Comparison of ENCODE assay signal across 24 mouse cellular contexts in the genomic region with DNA sequence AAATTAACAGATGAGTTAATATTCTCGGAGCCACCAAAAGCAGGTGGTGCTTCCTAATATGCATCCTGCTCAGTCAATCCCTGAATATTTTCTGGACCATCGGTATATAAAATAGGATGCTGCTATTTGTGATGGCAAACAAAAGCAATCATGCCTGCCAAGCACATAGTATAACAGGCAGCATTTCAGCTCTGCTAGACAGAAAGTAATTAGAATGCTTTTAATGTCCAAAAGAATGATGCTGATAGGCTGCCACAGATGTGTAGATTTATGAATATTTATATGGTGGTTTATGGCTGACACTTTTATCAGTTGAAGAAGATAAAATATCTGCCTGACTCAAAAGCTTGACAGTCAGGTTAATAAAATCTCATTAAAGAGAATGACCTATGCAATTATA. TPM values are rescaled to one million over a fixed set of nuclear protein-coding genes. Genes with fewer than 3 reads are reported as not detected.
DNase-seq lines count a peak whose midpoint lies in the region; ATAC-seq and TF ChIP-seq lines count a peak whose summit lies in the region.
"Had no signal": no experiment of that assay in that cellular context is flagged by ENCODE, and none has a peak within 500 bp of the region (broad histone marks: within the 10 kb centered on the region; RNA-seq: fewer than 3 reads in every experiment).

No protein-coding gene starts in this region.

- no peak for DNase-seq in hindbrain, postnatal 0 days (ENCODE audit: low spot score)
- DNase-seq in midbrain, embryonic 14.5 days: peak; percentile 59
- DNase-seq in midbrain, postnatal 0 days (ENCODE audit: low spot score): no peak
- no peak for DNase-seq in gastrocnemius, adult 8-10 months (ENCODE audit: low spot score in 2 of 2)
- DNase-seq: adrenal gland, postnatal 25 days; B cell, adult 2 months; cerebellum, adult 18-20 months; gastrocnemius, postnatal 36 days; heart, adult 18-20 months; heart, postnatal 36 days; kidney, adult 11 months; kidney, postnatal 25 days; lung, postnatal 36 days; thymus, adult 2 months; thymus, postnatal 36 days had no signal

- WGBS in hindbrain, embryonic 13.5 days: 38% methylated on average over 2 of the region's 2 CpGs
- 42% methylated on average over 2 of the region's 2 CpGs for WGBS in hindbrain, postnatal 0 days
- WGBS in midbrain, embryonic 14.5 days: 51% methylated on average over 2 of the region's 2 CpGs
- WGBS in midbrain, postnatal 0 days: 40% methylated on average over 2 of the region's 2 CpGs
- 42% methylated on average over 2 of the region's 2 CpGs for WGBS in midbrain, embryonic 15.5 days
- WGBS in neural tube, embryonic 15.5 days: 30% methylated on average over 2 of the region's 2 CpGs

- H3K36me3 ChIP-seq in hindbrain, embryonic 13.5 days: no peaks in the 10 kb centered on the region
- H3K36me3 ChIP-seq in hindbrain, postnatal 0 days (ENCODE audit: insufficient read depth, low read length): no peaks in the 10 kb centered on the region
- H3K36me3 ChIP-seq in midbrain, embryonic 14.5 days (ENCODE audit: control insufficient read depth, insufficient read depth, low read length): no peaks in the 10 kb centered on the region
- no peaks in the 10 kb centered on the region for H3K36me3 ChIP-seq in midbrain, postnatal 0 days (ENCODE audit: insufficient read depth, low read length)
- no peaks in the 10 kb centered on the region for H3K36me3 ChIP-seq in midbrain, embryonic 15.5 days (replicated peaks)
- H3K36me3 ChIP-seq in neural tube, embryonic 15.5 days: no peaks in the 10 kb centered on the region
- H3K36me3 ChIP-seq: limb, embryonic 13.5 days had no signal

- TF ChIP-seq CTCF in hindbrain, postnatal 0 days (IDR thresholded peaks at IDR 0.05; ENCODE audit: low read depth): no peak
- no peak for TF ChIP-seq CTCF in midbrain, postnatal 0 days (IDR thresholded peaks at IDR 0.05)

- no peak overlapping the region for H3K9ac ChIP-seq in hindbrain, embryonic 13.5 days
- H3K9ac ChIP-seq in hindbrain, postnatal 0 days (replicated peaks; ENCODE audit: low read length): no peak overlapping the region
- H3K9ac ChIP-seq in midbrain, embryonic 14.5 days (replicated peaks; ENCODE audit: low read length): no peak overlapping the region
- H3K9ac ChIP-seq in midbrain, postnatal 0 days (replicated peaks; ENCODE audit: low read length, poor library complexity, severe bottlenecking): no peak overlapping the region
- no peak overlapping the region for H3K9ac ChIP-seq in midbrain, embryonic 15.5 days
- H3K9ac ChIP-seq in neural tube, embryonic 15.5 days (replicated peaks): no peak overlapping the region
- H3K9ac ChIP-seq: limb, embryonic 13.5 days had no signal

- no peaks in the 10 kb centered on the region for H3K9me3 ChIP-seq in hindbrain, embryonic 13.5 days
- H3K9me3 ChIP-seq in hindbrain, postnatal 0 days (ENCODE audit: low read length): no peaks in the 10 kb centered on the region
- H3K9me3 ChIP-seq in midbrain, embryonic 14.5 days (ENCODE audit: control insufficient read depth, low read length): no peaks in the 10 kb centered on the region
- no peaks in the 10 kb centered on the region for H3K9me3 ChIP-seq in midbrain, postnatal 0 days (ENCODE audit: low read length)
- H3K9me3 ChIP-seq in midbrain, embryonic 15.5 days: no peaks in the 10 kb centered on the region
- no peaks in the 10 kb centered on the region for H3K9me3 ChIP-seq in neural tube, embryonic 15.5 days (replicated peaks)
- H3K9me3 ChIP-seq: limb, embryonic 13.5 days had no signal

- peak overlapping the region; percentile 80 for H3K27ac ChIP-seq in hindbrain, embryonic 13.5 days
- H3K27ac ChIP-seq in hindbrain, postnatal 0 days: no peak overlapping the region
- peak overlapping the region; percentile 77 for H3K27ac ChIP-seq in midbrain, embryonic 14.5 days (replicated peaks; ENCODE audit: low read depth, low read length)
- H3K27ac ChIP-seq in midbrain, postnatal 0 days (ENCODE audit: low read depth, low read length): no peak overlapping the region
- H3K27ac ChIP-seq in midbrain, embryonic 15.5 days: peak overlapping the region; percentile 66
- H3K27ac ChIP-seq in neural tube, embryonic 15.5 days (replicated peaks): no peak overlapping the region
- H3K27ac ChIP-seq: left cerebral cortex, adult 2 months; limb, embryonic 13.5 days had no signal

- no peak overlapping the region for H3K4me3 ChIP-seq in hindbrain, embryonic 13.5 days
- H3K4me3 ChIP-seq in hindbrain, postnatal 0 days (ENCODE audit: low read length): no peak overlapping the region
- no peak overlapping the region for H3K4me3 ChIP-seq in midbrain, embryonic 14.5 days (replicated peaks; ENCODE audit: low read depth, low read length)
- no peak overlapping the region for H3K4me3 ChIP-seq in midbrain, postnatal 0 days (ENCODE audit: low read depth, low read length)
- no peak overlapping the region for H3K4me3 ChIP-seq in midbrain, embryonic 15.5 days
- no peak overlapping the region for H3K4me3 ChIP-seq in neural tube, embryonic 15.5 days (replicated peaks)
- H3K4me3 ChIP-seq: erythroblast, embryonic 14.5 days; left cerebral cortex, adult 2 months; limb, embryonic 13.5 days had no signal

- peaks cover 44% of the 10 kb centered on the region for H3K4me1 ChIP-seq in hindbrain, embryonic 13.5 days (replicated peaks)
- H3K4me1 ChIP-seq in hindbrain, postnatal 0 days (ENCODE audit: insufficient read depth, low read length): 0 out of 2 replicates have a peak, but pooled peaks cover 4% of the 10 kb centered on the region
- H3K4me1 ChIP-seq in midbrain, embryonic 14.5 days (ENCODE audit: control insufficient read depth, insufficient read depth, low read length): peaks cover 27% of the 10 kb centered on the region
- H3K4me1 ChIP-seq in midbrain, postnatal 0 days (ENCODE audit: insufficient read depth, low read length): peaks cover 6% of the 10 kb centered on the region; the same call in 1 of the 2 replicates
- peaks cover 34% of the 10 kb centered on the region for H3K4me1 ChIP-seq in midbrain, embryonic 15.5 days
- peaks cover 35% of the 10 kb centered on the region for H3K4me1 ChIP-seq in neural tube, embryonic 15.5 days

- peaks cover 8% of the 10 kb centered on the region; the same call in 1 of the 2 replicates for H3K27me3 ChIP-seq in hindbrain, embryonic 13.5 days
- no peaks in the 10 kb centered on the region for H3K27me3 ChIP-seq in hindbrain, postnatal 0 days (ENCODE audit: insufficient read depth, low read length)
- peaks cover 13% of the 10 kb centered on the region; the same call in 1 of the 2 replicates for H3K27me3 ChIP-seq in midbrain, embryonic 14.5 days (ENCODE audit: control insufficient read depth, insufficient read depth, low read length)
- H3K27me3 ChIP-seq in midbrain, postnatal 0 days (ENCODE audit: insufficient read depth, low read length): no peaks in the 10 kb centered on the region
- no peaks in the 10 kb centered on the region; the same call in 1 of the 2 replicates for H3K27me3 ChIP-seq in midbrain, embryonic 15.5 days (replicated peaks)
- H3K27me3 ChIP-seq in neural tube, embryonic 15.5 days (replicated peaks): no peaks in the 10 kb centered on the region

- ATAC-seq in hindbrain, embryonic 13.5 days (ENCODE audit: low FRiP score): no peak
- no peak for ATAC-seq in hindbrain, postnatal 0 days
- ATAC-seq in midbrain, embryonic 14.5 days (ENCODE audit: low FRiP score, low TSS enrichment): no peak
- ATAC-seq in midbrain, postnatal 0 days (ENCODE audit: low FRiP score): no peak
- ATAC-seq in midbrain, embryonic 15.5 days (replicated peaks): no peak
- no peak for ATAC-seq in neural tube, embryonic 15.5 days (ENCODE audit: low FRiP score)
- ATAC-seq: inflammation-experienced regulatory T-cells, adult 6 months had no signal

- peak overlapping the region; percentile 69 for H3K4me2 ChIP-seq in hindbrain, embryonic 13.5 days
- H3K4me2 ChIP-seq in hindbrain, postnatal 0 days (ENCODE audit: low read depth, low read length): no peak overlapping the region
- H3K4me2 ChIP-seq in midbrain, embryonic 14.5 days (ENCODE audit: low read length): peak overlapping the region; percentile 38
- H3K4me2 ChIP-seq in midbrain, postnatal 0 days (ENCODE audit: low read depth, low read length, poor library complexity, severe bottlenecking): no peak overlapping the region
- H3K4me2 ChIP-seq in midbrain, embryonic 15.5 days: peak overlapping the region; percentile 31; the same call in 1 of the 2 replicates
- H3K4me2 ChIP-seq in neural tube, embryonic 15.5 days: peak overlapping the region; percentile 28
- H3K4me2 ChIP-seq: heart, embryonic 11.5 days; limb, embryonic 13.5 days; liver, embryonic 11.5 days had no signal

RNA-seq across cellular contexts. Expression of a gene that starts 4.1 kb away (rescaled TPM):
- polyA plus RNA-seq in hindbrain, embryonic 13.5 days (2015; fragmentation: Nextera tagmentation; extraction: Ambion mirVana): 12.2 and 12.6 TPM in 2 replicates
- 12.1 and 12.8 TPM in 2 replicates for total RNA-seq in hindbrain, postnatal 0 days (2014; rRNA removed)
- polyA plus RNA-seq in hindbrain, postnatal 0 days (2015; fragmentation: Nextera tagmentation; extraction: Ambion mirVana): 8.1 and 8.5 TPM in 2 replicates
- 15.4 and 15.6 TPM in 2 replicates for polyA plus RNA-seq in midbrain, embryonic 14.5 days (2014; fragmentation: Nextera tagmentation; extraction: Ambion mirVana)
- 16.1 and 18.2 TPM in 2 replicates for total RNA-seq in midbrain, postnatal 0 days (2014; rRNA removed)
- 9.2 and 9.5 TPM in 2 replicates for polyA plus RNA-seq in midbrain, postnatal 0 days (2015; fragmentation: Nextera tagmentation; extraction: Ambion mirVana)
- polyA plus RNA-seq in midbrain, embryonic 15.5 days (2015; fragmentation: Nextera tagmentation; extraction: Ambion mirVana): 13.2 and 13.7 TPM in 2 replicates
- 10.4 and 12.1 TPM in 2 replicates for polyA plus RNA-seq in neural tube, embryonic 15.5 days (2015; fragmentation: Nextera tagmentation; extraction: Ambion mirVana)
- under 1 TPM; 0.11 to 0.22 (median 0.14) TPM for total RNA-seq in gastrocnemius, adult 8-10 months (2022)

Comparison
In these comparisons a context has a peak if more than half of its experiments do, and no peak if none do; other contexts are left out.
1. H3K27ac ChIP-seq: peak in hindbrain, embryonic 13.5 days (single experiment), midbrain, embryonic 14.5 days (single experiment) and midbrain, embryonic 15.5 days (single experiment); none in hindbrain, postnatal 0 days (single experiment), midbrain, postnatal 0 days (single experiment) and neural tube, embryonic 15.5 days (single experiment).
2. H3K4me2 ChIP-seq: peak in hindbrain, embryonic 13.5 days (single experiment), midbrain, embryonic 14.5 days (single experiment), midbrain, embryonic 15.5 days (single experiment) and neural tube, embryonic 15.5 days (single experiment); none in hindbrain, postnatal 0 days (single experiment) and midbrain, postnatal 0 days (single experiment).